Mouse (Mus musculus) ovary, postnatal 10 days (tissue): ENCODE data around the gene Cst13.
"Not testable (repeated sequence)": the region's sequence is repeated elsewhere in the genome, so short reads cannot be mapped to it uniquely, and the experiment has no call there.

Experiments used
- DNase-seq: peaks from one replicate; pipeline ENCODE4 v3.0.0; 2022; ENCODE audit warnings: low spot score

The Cst13 gene

GRCm38 (mm10) chr2:148819909-148820308, at the start of gene Cst13:
Gene Cst13 (plus strand): TSS chr2:148820081.
- DNase-seq, result no peak

- DNase-seq, result not testable (repeated sequence)
Observed at GRCm38 (mm10) chr2:148771397-148771796, 48.5 kb upstream of the Cst13 start, which contains the start of gene Cst11. Gene Cst11 (minus strand): TSS chr2:148771497.

- no peak for DNase-seq
Observed at GRCm38 (mm10) chr2:148781709-148782108, 38.2 kb upstream of the Cst13 start, which contains the start of gene 8030411F24Rik. Gene 8030411F24Rik (plus strand): TSS chr2:148782009.

GRCm38 (mm10) chr2:148789142-148789541, 30.7 kb upstream of the Cst13 start, which contains the start of gene Cst12:
Gene Cst12 (plus strand): TSS chr2:148789361.
- DNase-seq, result no peak

GRCm38 (mm10) chr2:148798485-148798884, 21.4 kb upstream of the Cst13 start, which contains the start of gene Cst8:
Gene Cst8 (plus strand): TSS chr2:148798785.
- DNase-seq, result no peak

- no peak for DNase-seq
Observed at GRCm38 (mm10) chr2:148801491-148801921, 18.4 kb upstream of the Cst13 start.

- no peak for DNase-seq
Observed at GRCm38 (mm10) chr2:148806696-148807095, 13.2 kb upstream of the Cst13 start.

GRCm38 (mm10) chr2:148825986-148826385, 6.1 kb downstream of the Cst13 start:
- no peak for DNase-seq

- DNase-seq, result no peak
Observed at GRCm38 (mm10) chr2:148834912-148835311, 15.0 kb downstream of the Cst13 start, which contains the start of gene Cst9. Gene Cst9 (plus strand): TSS chr2:148835147.

- DNase-seq, result no peak
Observed at GRCm38 (mm10) chr2:148838075-148838777, 18.3 kb downstream of the Cst13 start.

- DNase-seq, result no peak
Observed at GRCm38 (mm10) chr2:148839224-148839623, 19.3 kb downstream of the Cst13 start.

- peak; percentile 38 for DNase-seq
Observed at GRCm38 (mm10) chr2:148851116-148851906, 31.4 kb downstream of the Cst13 start.

- DNase-seq, result no peak
Observed at GRCm38 (mm10) chr2:148856630-148857400, 36.9 kb downstream of the Cst13 start.

GRCm38 (mm10) chr2:148857506-148857905, 37.6 kb downstream of the Cst13 start:
- no peak for DNase-seq

- DNase-seq, result no peak
Observed at GRCm38 (mm10) chr2:148860993-148861392, 41.1 kb downstream of the Cst13 start.

- no peak for DNase-seq
Observed at GRCm38 (mm10) chr2:148861693-148862092, 41.8 kb downstream of the Cst13 start.

GRCm38 (mm10) chr2:148864966-148865365, 45.1 kb downstream of the Cst13 start, which contains the start of gene 9230104L09Rik:
Gene 9230104L09Rik (minus strand): TSS chr2:148865038.
- DNase-seq, result no peak

- no peak for DNase-seq
Observed at GRCm38 (mm10) chr2:148868959-148869358, 49.1 kb downstream of the Cst13 start.

GRCm38 (mm10) chr2:148870526-148870925, 50.6 kb downstream of the Cst13 start:
- no peak for DNase-seq

GRCm38 (mm10) chr2:148872860-148873259, 53.0 kb downstream of the Cst13 start:
- no peak for DNase-seq

- DNase-seq, result no peak
Observed at GRCm38 (mm10) chr2:148874224-148874616, 54.3 kb downstream of the Cst13 start.
